Mouse (Mus musculus): ENCODE results near the gene Slc9b1.

Gene Slc9b1

DNA sequence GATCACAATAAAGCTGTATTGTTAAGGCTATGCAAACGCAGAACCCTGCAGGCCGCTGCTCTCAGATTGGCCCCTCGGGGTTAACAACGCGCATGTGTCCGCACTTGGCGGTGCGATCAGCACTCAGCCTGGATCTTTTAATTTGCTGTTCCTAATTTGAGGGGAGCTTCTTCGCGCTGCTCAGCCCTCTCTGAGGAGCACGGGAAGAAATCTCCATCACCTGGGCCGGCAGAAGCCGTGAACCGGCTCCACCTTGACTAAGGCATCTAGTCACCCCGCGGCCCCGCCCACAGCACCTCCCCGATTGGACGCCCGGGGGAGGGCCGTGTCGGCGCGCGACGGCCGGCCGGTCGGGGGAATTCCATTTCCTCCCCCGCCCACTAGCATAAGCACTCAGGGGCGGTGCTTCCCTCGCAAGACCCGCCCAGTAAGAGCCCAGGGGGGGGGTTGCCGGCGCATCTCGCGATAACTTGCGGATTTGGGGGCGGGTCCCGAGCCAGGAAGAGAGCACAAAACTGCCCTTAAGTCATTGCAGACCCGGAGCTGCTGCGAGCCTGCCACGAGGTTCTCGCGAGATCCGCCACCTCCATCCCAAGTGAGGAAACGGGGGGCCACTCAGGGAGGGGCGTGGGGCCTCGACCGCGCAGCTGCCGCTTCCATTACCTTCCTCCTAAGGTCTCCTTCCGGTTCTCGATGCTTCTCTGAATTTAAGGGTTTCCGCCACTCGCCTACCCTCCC is 90.1 kb downstream of the Slc9b1 start, which contains the start of gene Ube2d3:
Ube2d3 (plus strand) TSS at position 392 of the 738 bp plus-strand sequence.
- DNase-seq (ENCODE audit: low read depth, low spot score), result peak; percentile 100

DNA sequence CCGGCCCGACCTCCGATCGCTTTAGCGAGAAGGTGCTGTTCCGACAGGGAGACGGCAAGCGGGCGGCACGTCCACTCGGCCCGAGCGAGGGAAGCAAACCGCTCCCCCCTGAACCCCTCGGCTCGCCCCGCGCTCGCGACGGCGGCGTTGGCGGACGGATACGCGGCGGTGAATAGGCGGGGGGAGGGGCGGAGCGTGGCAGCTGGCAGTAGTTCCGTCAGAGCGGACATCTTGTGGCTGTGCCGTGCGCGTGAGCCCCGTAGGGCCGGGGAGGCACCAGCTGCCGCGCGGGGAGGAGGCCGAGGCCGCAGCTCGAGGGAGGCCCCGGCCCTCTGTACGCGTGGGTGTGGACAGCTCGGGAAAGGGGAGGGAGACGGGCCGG is 90.7 kb downstream of the Slc9b1 start:
- DNase-seq (ENCODE audit: low read depth, low spot score), result peak; percentile 94

DNA sequence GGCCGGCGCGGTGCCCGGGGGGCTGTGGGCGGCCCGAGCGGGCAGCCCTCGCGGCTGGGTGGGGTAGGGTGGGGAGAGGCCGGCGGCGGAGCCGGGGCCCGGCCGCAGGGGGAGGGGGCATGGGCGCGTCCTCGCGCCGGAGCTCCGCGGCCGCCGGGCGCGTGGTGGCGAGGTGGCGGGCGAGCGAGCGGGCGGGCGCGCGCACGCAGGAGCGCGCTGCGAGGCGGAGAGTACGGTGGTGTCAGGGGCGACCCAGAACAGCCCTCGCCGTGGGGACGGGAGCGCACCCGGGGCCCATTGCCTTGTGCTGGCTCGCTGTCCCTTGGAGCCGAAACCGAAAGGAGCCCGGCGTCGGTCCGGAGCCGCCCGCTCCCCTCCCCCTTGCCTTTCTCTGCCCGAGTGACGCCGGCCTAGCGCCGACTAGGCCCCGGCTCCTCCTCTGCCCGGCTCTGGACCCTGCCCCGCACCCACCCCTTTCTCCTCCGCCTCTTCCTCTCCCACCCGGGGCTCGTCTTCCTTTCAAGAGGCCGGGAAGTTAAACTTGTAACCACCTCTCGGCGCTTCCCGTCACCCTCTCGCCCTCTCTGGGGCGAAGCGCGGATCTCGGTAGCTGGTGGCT is 91.2 kb downstream of the Slc9b1 start:
- DNase-seq (ENCODE audit: low read depth, low spot score), result peak; percentile 92

DNA sequence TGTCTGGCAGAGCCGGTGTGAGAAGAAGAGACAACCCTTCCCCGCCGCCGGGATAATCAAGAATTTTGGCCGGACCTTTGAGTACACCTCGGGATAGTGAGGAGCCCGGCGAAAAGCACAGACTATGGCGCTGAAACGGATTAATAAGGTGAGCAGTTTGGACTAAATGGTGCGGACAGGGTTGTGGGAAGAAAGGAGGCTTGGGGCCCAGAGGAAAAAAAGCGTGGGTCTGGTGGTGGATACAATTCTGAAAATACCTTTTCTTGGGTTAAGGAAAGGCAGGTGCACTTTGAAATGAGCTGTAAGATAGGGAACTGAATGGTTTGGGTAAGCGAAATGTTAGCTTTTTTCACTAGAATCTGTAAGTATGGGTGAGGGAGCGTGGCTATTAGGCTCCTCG is 91.8 kb downstream of the Slc9b1 start:
- no peak for DNase-seq (ENCODE audit: low read depth, low spot score)

DNA sequence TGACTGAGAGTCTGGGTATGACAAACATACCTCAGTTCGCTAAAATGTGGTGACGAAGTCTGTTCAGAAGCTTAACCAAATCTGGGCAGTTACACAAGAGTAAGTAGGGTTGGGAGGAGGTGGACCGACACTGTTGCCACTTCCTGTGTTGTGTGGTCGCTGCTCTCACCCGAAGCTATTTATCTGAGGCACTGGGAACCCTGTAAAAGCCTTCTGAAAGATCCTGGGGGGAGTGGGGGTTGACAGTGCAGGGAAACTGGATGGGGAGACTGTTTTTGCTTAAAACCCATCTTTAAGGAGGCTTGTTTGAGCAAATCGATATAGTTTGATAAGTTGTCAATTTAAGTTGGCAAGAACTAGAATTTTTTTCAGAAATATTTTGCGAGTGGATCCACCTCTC is 92.4 kb downstream of the Slc9b1 start:
- DNase-seq (ENCODE audit: low read depth, low spot score), result peak; percentile 72

DNA sequence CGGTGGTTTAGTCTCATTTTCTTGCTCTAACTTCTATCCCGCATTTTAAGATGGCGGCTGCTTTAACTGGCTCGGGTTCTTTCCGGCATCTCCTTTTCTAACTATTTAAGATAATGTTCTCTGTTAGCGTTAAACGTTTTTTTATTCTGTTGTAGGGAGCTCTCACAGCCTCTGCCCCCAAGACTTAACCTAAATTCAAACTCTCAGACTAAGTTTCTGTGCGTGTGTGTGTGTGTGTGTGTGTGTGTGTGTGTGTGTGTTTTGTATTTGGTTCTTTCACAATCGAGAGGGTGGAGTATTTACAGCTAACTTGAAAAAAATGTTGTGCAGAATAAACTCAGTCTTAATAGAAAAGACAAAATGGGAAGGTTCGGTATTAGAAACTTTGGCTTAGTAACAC is 92.8 kb downstream of the Slc9b1 start:
- no peak for DNase-seq (ENCODE audit: low read depth, low spot score)

DNA sequence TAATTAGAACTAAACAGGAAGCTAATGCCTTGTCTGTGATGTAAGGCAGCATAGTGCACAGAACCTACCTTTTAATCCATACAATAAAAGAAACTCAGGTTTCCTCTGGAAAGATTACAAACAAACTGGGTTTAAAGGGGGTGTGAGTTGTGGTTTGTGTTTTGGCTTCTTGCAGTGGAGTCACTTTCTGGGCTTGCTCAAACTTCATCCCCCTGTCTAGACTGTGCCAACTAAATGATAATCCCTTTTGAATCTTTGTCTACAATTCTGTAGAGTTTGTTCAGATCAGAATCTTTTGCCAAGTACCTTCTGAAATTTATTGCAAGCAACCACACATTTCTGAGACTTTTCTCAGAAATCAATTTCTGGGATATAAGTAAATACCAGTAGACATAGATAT is 97.1 kb downstream of the Slc9b1 start:
- DNase-seq (ENCODE audit: low read depth, low spot score), result no peak
